22 mouse cellular contexts compared by ENCODE assay signal in genomic region chr4:105376591-105376990, GRCm38 (mm10).
DNase-seq lines count a peak whose midpoint lies in the region; ATAC-seq lines count a peak whose summit lies in the region.
"Had no signal": no experiment of that assay in that cellular context is flagged by ENCODE, and none has a peak within 500 bp of the region (broad histone marks: within the 10 kb centered on the region; RNA-seq: fewer than 3 reads in every experiment).

No protein-coding gene starts in this region.

- H3K9me3 ChIP-seq in forebrain, embryonic 10.5 days: no peaks in the 10 kb centered on the region
- H3K9me3 ChIP-seq in forebrain, embryonic 15.5 days: no peaks in the 10 kb centered on the region
- H3K9me3 ChIP-seq in hindbrain, embryonic 12.5 days (replicated peaks): no peaks in the 10 kb centered on the region
- no peaks in the 10 kb centered on the region for H3K9me3 ChIP-seq in hindbrain, embryonic 13.5 days
- H3K9me3 ChIP-seq in limb, embryonic 11.5 days (ENCODE audit: control insufficient read depth, low read length): no peaks in the 10 kb centered on the region
- H3K9me3 ChIP-seq: heart, embryonic 12.5 days; liver, embryonic 12.5 days; midbrain, embryonic 12.5 days had no signal

- H3K9ac ChIP-seq in forebrain, embryonic 15.5 days (replicated peaks): no peak overlapping the region
- H3K9ac ChIP-seq in hindbrain, embryonic 12.5 days: no peak overlapping the region
- H3K9ac ChIP-seq in hindbrain, embryonic 13.5 days: no peak overlapping the region
- H3K9ac ChIP-seq in limb, embryonic 11.5 days (ENCODE audit: low read length): no peak overlapping the region
- H3K9ac ChIP-seq: heart, embryonic 12.5 days; liver, embryonic 12.5 days; midbrain, embryonic 12.5 days had no signal

- no peak for ATAC-seq in forebrain, embryonic 15.5 days (replicated peaks)
- no peak for ATAC-seq in hindbrain, embryonic 12.5 days (ENCODE audit: low FRiP score)
- ATAC-seq in hindbrain, embryonic 13.5 days (ENCODE audit: low FRiP score): no peak
- no peak for ATAC-seq in limb, embryonic 11.5 days (ENCODE audit: insufficient number of reproducible peaks, low FRiP score, low TSS enrichment, low read depth)
- ATAC-seq: inflammation-experienced regulatory T-cells, adult 6 months; liver, embryonic 12.5 days had no signal

- no peak overlapping the region for H3K4me3 ChIP-seq in forebrain, embryonic 10.5 days
- H3K4me3 ChIP-seq in forebrain, embryonic 15.5 days: no peak overlapping the region
- no peak overlapping the region for H3K4me3 ChIP-seq in hindbrain, embryonic 12.5 days
- H3K4me3 ChIP-seq in hindbrain, embryonic 13.5 days: no peak overlapping the region
- H3K4me3 ChIP-seq in limb, embryonic 11.5 days (ENCODE audit: low read depth, low read length): no peak overlapping the region
- H3K4me3 ChIP-seq: heart, embryonic 12.5 days; layer of hippocampus, adult 2 months; liver, embryonic 12.5 days; midbrain, embryonic 12.5 days had no signal

- 62% methylated on average over 5 of the region's 5 CpGs for WGBS in forebrain, embryonic 10.5 days
- 52% methylated on average over 5 of the region's 5 CpGs for WGBS in forebrain, embryonic 15.5 days
- 34% methylated on average over 5 of the region's 5 CpGs for WGBS in hindbrain, embryonic 12.5 days
- WGBS in hindbrain, embryonic 13.5 days: 37% methylated on average over 5 of the region's 5 CpGs
- 18% methylated on average over 5 of the region's 5 CpGs for WGBS in limb, embryonic 11.5 days

- peak overlapping the region; percentile 79 for H3K27ac ChIP-seq in forebrain, embryonic 10.5 days
- H3K27ac ChIP-seq in forebrain, embryonic 15.5 days (replicated peaks): no peak overlapping the region
- peak overlapping the region; percentile 35; the same call in 1 of the 2 replicates for H3K27ac ChIP-seq in hindbrain, embryonic 12.5 days
- H3K27ac ChIP-seq in hindbrain, embryonic 13.5 days: no peak overlapping the region
- peak overlapping the region; percentile 77 for H3K27ac ChIP-seq in limb, embryonic 11.5 days (replicated peaks; ENCODE audit: low read depth, low read length)
- H3K27ac ChIP-seq: layer of hippocampus, adult 2 months; liver, embryonic 12.5 days; macrophage; midbrain, embryonic 12.5 days had no signal

- H3K36me3 ChIP-seq in forebrain, embryonic 10.5 days (replicated peaks): no peaks in the 10 kb centered on the region
- H3K36me3 ChIP-seq in forebrain, embryonic 15.5 days: no peaks in the 10 kb centered on the region
- no peaks in the 10 kb centered on the region for H3K36me3 ChIP-seq in hindbrain, embryonic 12.5 days
- no peaks in the 10 kb centered on the region for H3K36me3 ChIP-seq in hindbrain, embryonic 13.5 days
- H3K36me3 ChIP-seq in limb, embryonic 11.5 days (ENCODE audit: control insufficient read depth, insufficient read depth, low read length): no peaks in the 10 kb centered on the region
- H3K36me3 ChIP-seq: heart, embryonic 12.5 days; liver, embryonic 12.5 days; midbrain, embryonic 12.5 days had no signal

- no peak for DNase-seq in forebrain, embryonic 10.5 days (ENCODE audit: extremely low spot score, low spot score)
- DNase-seq in embryo, embryonic 9.5 days (ENCODE audit: extremely low spot score): peak; percentile 61
- peak; percentile 59 for DNase-seq in limb, embryonic 11.5 days (ENCODE audit: low spot score)
- DNase-seq in layer of hippocampus, postnatal 36 days: no peak
- no peak for DNase-seq in layer of hippocampus, adult 8-10 months (ENCODE audit: low spot score in 2 of 2)
- DNase-seq: adrenal gland, postnatal 10 days; cerebellum, adult 11-12 months; cerebellum, postnatal 14 days; gastrocnemius, postnatal 36 days; heart, postnatal 36 days; kidney, adult 2 months; kidney, postnatal 14 days; right cerebral cortex, postnatal 25 days had no signal

- no peak overlapping the region for H3K4me2 ChIP-seq in forebrain, embryonic 15.5 days (replicated peaks)
- no peak overlapping the region for H3K4me2 ChIP-seq in hindbrain, embryonic 12.5 days (replicated peaks)
- no peak overlapping the region for H3K4me2 ChIP-seq in hindbrain, embryonic 13.5 days
- no peak overlapping the region for H3K4me2 ChIP-seq in limb, embryonic 11.5 days (ENCODE audit: low read depth, severe bottlenecking)
- H3K4me2 ChIP-seq: heart, embryonic 12.5 days; liver, embryonic 12.5 days; midbrain, embryonic 12.5 days had no signal

- peaks cover 19% of the 10 kb centered on the region for H3K4me1 ChIP-seq in forebrain, embryonic 10.5 days
- no peaks in the 10 kb centered on the region for H3K4me1 ChIP-seq in forebrain, embryonic 15.5 days
- H3K4me1 ChIP-seq in hindbrain, embryonic 12.5 days: peaks cover 13% of the 10 kb centered on the region
- H3K4me1 ChIP-seq in hindbrain, embryonic 13.5 days (replicated peaks): peaks cover 7% of the 10 kb centered on the region
- peaks cover 18% of the 10 kb centered on the region for H3K4me1 ChIP-seq in limb, embryonic 11.5 days (ENCODE audit: control insufficient read depth, insufficient read depth, low read length)
- H3K4me1 ChIP-seq: liver, embryonic 12.5 days; midbrain, embryonic 12.5 days had no signal

- no peaks in the 10 kb centered on the region for H3K27me3 ChIP-seq in forebrain, embryonic 10.5 days (ENCODE audit: poor library complexity, severe bottlenecking)
- H3K27me3 ChIP-seq in forebrain, embryonic 15.5 days: no peaks in the 10 kb centered on the region
- no peaks in the 10 kb centered on the region for H3K27me3 ChIP-seq in hindbrain, embryonic 12.5 days
- no peaks in the 10 kb centered on the region for H3K27me3 ChIP-seq in hindbrain, embryonic 13.5 days
- no peaks in the 10 kb centered on the region for H3K27me3 ChIP-seq in limb, embryonic 11.5 days (ENCODE audit: control insufficient read depth, insufficient read depth, low read length)
- H3K27me3 ChIP-seq: heart, embryonic 12.5 days; liver, embryonic 12.5 days; midbrain, embryonic 12.5 days had no signal

Comparison
In these comparisons a context has a peak if more than half of its experiments do, and no peak if none do; other contexts are left out.
1. H3K27ac ChIP-seq: peak in forebrain, embryonic 10.5 days (single experiment), hindbrain, embryonic 12.5 days (single experiment) and limb, embryonic 11.5 days (single experiment); none in forebrain, embryonic 15.5 days (single experiment) and hindbrain, embryonic 13.5 days (single experiment).
2. DNase-seq: peak in embryo, embryonic 9.5 days (single experiment) and limb, embryonic 11.5 days (single experiment); none in forebrain, embryonic 10.5 days (single experiment), layer of hippocampus, postnatal 36 days (0 of 2) and layer of hippocampus, adult 8-10 months (0 of 2).